Mouse (Mus musculus) adrenal gland (tissue): Measurements from ENCODE around the gene Rnf185.

Experiments
- intact Hi-C: fragments of 180-260 bp; cut with DNase I; formaldehyde crosslinking; loops from one replicate; pipeline ENCODE4 v1.15.1; 2025

Rnf185 gene

DNA sequence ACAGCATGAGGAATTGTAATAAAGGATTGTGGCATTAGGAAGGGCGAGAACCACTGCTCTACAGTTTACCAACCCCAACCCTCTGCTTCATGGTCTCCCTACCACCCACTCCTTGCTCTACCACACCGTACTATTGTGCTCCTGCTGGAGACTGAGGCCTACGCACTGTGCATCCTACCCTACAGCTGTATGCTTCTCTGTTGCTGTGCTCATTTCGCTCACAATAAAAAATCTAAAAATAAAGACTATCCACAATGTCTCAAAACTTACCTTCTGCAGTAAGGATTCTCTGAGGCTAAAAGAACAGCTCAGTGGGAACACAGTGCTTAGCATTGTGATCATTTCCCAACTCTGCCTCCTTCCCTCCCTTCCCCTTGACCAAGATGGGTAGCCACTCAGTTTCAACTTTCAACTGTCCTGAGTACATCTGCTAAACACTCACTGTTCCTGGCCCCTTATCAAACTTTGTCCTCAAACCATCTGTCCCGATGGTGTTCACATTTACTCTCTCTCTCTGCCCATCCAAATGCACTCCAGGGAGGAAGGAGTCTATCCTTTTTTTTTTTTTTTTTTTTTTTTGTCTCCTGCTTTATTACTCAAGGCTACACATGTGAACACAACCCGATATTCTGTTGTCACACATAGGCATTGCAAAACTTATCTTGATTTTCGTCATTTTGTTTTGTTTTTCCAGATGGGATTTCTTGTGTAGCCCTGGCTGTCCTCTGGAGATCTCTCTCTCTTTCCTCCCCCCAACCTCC, 47.7 kb downstream of the Rnf185 start:
- intact Hi-C loops = loop anchor here (5.0 kb wide), 2 partner anchors 48 to 57 kb away; partner anchors contain the start of gene Rnf185

DNA sequence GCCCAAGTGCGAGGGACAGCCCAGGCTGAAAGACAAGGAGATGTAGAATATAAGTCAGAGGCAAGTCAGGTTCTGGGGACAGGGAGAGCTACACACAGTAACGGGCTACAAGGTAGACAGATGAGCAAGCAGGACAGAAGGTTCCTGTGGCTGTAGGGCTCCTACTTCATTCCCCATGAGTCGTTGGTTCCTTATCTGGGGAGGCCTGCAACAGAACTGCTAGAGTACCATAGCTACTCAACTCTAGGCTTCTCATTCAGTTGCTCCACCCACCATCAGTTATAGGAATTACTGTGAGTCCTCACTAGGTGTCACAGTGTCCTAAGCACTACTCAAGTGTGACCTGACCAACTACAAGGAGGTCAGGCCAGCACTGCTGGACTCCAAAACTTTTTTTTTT, 49.1 kb downstream of the Rnf185 start:
- intact Hi-C loops = no loop called here

DNA sequence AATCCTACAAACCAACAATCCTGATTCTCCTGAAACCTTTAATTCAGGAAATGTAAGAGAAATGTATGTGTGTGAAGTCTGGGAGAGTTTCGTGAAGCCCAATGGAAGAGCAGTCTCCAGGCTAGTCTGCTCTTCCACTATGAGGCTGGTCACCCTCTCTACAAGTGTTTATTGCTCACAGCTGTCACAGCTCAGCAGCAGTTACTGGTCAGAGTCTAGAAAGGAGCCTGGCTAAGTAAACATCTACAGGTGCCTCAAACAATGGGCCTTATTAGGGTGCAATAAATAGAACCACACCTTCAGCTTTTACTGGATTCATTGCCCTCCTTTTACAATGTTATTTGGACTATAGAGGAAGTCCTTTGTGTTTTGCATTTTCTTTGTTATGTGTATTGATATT, 53.8 kb downstream of the Rnf185 start:
- intact Hi-C loops = no loop called here

DNA sequence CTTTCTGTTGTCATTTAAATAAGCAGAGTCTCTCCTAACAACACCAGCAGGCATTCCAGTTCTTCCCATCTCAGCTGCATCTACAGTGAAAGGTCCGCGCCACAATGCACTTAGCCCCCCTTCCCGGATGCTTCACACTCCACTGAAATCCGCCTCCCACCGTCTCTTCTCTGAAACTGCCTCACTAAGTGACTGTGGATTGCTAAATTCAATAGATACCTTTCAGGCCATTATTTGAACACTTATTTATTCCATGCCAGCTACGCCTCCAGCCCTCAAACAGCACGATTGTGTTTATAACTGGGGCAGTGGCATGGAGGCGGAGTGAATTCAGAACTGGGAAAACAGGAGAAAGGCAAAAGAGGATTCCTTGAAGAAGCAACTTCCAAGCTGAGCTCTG, 55.6 kb downstream of the Rnf185 start:
- intact Hi-C loops = no loop called here

DNA sequence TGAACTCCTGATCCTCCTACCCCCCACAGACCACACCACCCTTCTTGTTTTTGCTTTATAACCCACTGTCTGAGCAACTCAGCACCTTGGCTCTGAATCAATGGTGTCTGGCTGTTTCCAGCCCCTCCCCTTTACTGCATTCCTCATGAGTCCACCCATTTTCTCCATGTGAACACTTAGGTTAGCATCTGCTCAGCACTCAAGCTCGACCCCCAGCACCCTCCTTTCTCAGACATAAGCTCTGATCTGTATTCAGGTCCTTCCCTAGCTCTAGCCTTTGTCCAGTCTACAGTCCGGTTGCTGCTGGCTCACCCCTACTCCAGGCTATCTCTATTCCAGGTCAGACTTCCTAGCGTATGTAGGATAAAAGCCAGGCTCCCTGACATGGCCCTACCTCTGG, 56.1 kb downstream of the Rnf185 start:
- intact Hi-C loops = no loop called here

DNA sequence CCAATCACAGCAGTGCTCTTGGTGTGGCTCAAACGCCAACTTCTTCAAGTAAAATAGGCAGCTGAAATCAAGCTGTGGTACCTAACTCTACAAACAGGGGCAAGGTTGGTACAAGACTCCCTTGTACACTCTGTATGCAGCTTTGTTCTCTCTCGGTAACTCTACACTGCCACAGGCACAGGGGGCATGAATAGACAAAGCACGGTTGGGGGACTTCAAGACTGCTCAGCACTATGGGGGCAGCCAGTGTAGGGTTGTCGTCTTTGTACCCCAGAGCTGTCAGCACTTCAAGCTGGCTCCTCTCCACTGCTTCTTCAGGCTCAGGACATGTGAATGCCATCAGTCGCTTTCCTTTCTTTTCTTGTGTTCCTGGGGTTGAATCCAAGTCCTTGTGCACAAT, 57.6 kb downstream of the Rnf185 start:
- intact Hi-C loops = no loop called here

DNA sequence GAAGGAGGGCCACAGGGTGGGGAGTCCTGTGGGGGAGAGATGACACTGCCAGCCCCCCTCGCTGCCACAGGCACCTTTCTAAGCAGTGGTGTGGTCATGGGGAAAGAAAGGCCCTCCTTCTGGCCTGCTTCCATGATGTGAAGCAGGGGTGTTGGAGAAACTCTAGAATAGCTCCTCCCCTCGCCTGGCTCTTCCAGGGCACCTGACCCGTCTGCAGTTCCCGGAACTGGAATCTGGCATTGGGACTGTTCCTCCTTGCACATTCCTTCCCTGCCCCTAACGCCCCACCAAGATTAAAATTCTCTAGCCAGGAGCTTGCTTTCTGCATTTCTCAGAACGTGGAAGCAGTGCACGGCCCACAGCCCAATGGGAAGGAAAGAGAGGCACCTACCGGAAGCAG, 59.6 kb downstream of the Rnf185 start:
- intact Hi-C loops = no loop called here

DNA sequence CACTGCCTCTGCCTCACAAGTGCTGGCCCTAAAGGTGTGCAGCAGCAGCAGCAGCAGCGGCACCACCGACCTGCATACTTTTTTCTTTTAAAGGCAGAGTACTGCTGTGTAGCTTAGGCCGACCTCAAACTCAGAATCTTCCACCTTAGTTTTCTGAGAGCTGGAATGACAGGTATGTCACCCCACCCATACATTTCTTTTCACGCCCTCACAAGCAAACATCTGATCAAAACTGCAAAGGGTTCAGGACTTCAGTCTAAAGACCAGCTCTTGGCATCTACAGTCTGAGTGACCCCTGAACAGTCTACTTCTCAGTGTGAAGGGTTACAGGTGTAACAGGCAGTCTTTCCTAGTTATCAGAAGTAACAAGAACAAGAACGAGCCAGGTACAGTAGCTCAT, 61.4 kb downstream of the Rnf185 start:
- intact Hi-C loops = no loop called here

DNA sequence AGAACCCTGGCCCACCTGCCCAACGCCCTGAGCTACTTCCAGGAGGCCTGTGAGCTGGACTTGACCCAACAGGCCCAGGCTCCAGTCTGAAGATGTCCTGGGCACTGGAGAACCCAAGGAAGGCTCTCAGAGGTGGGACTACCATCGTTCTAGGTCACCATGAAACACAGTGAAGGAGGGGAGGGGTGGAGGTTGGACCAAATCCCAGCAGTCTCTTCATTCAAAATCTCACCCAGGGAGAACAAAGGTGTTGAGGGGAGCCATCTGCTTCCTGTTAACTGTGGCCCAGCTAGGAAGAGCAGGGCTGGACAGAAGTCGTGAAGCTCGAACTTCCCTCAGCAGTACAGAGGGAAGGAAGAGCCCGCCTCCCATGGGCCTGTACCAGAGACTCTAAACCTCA, 62.2 kb downstream of the Rnf185 start:
- intact Hi-C loops = loop anchor here (5.0 kb wide), 1 partner anchor 122 kb away; the partner anchor contains the start of gene Selenom

DNA sequence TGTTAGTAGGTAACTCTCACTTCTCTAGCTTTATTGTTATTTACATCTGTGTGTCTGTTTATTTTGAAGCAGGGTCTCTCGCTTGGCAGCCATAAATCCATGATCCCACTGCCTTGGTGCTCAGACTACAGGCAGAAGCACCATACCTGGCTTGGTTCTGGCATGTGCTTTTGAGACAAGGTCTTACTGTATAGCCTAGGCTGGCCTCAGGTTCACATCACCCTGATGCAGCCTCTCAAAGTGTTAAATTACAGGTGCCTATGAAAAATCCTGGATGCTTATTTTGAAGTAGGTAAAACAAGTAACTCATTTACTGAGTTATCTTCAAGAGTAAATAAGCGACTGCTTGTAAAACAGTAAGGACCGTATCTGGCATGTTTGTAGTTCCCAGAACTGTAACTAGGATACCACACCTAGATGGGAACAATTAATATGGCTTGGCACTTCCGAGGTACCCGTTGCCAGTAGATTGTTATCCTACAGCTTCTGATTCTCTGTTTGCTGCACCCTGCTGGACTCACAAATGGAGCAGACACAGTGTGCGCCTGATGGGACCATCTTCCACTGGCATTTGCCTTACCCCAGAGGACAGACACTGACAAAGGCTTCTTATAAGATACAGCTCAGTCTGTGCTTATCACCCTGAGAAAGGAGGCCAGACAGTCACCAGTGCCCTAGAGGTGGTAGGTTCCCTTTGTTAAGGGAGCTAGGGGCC, 64.5 kb downstream of the Rnf185 start:
- intact Hi-C loops = loop anchor here (2.0 to 5.0 kb wide), 2 partner anchors 21 to 125 kb away; partner anchors contain the start of genes Limk2 and Selenom

DNA sequence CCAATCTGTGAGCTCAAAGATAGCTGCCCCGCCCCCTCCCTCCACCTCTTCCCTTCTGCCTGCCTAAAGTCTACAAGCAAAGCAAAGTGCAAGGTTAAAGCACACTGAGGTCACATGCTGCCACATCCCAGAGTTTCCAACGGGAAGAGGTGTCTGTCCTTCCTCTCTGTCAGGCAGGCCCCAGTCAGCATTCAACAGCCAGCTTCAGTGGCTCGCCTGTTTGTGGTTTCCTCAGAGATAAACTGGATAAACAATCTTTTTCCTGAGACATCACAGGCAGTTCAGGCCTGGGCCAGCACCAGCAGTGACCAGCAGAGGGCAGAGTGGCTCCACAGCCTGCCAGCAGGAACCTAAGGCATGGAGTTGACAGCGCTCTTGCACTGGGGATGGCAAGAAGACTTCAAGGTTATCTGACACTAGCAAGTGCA, 65.2 kb downstream of the Rnf185 start:
- intact Hi-C loops = loop anchor here (2.0 to 5.0 kb wide), 2 partner anchors 22 to 125 kb away; partner anchors contain the start of genes Limk2 and Selenom

DNA sequence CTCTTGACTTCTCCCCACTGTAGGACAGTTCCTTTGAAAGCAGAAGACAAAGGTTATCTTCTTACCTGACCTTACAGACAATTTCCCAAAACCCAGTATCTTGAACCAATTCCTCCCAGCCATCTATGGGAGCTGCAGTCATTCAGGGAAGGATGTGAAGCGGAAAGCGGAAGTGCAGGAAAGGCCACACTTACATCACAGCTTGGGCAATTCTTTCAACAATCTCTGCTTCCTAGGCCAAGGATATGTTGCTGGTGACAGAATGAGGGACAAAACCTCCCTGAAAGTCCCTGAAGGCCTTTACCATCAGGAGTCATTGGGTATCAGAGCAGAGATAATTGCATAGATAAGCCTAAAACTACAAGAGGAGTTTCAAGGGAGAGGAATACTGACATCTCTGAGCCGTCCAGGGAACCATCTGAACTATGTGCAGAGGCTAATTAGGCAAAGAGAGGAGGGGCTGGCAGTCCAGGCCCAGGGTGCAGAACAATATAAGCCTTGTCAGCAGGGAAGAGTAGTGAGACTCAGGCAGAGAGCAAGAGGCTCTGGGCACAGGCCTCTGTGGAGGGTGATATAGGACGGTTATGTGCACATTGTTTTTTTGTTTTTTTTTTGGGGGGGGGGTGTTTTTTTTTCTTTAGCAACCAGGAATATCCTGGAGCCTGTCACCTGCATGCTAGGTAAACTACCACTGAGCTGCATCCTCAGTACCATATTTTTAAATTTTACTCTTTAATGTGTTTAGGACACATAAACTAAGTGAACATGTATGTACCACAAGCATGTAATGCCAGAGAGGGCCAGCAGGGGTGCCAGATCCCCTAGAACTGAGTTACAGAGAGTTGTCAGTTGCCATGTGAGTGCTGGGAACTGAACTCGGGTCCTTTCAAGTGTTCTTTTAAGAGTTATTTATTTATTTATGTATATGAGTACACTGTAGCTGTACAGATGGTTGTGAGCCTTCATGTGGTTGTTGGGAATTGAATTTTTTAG, 69.3 kb downstream of the Rnf185 start:
- intact Hi-C loops = no loop called here

DNA sequence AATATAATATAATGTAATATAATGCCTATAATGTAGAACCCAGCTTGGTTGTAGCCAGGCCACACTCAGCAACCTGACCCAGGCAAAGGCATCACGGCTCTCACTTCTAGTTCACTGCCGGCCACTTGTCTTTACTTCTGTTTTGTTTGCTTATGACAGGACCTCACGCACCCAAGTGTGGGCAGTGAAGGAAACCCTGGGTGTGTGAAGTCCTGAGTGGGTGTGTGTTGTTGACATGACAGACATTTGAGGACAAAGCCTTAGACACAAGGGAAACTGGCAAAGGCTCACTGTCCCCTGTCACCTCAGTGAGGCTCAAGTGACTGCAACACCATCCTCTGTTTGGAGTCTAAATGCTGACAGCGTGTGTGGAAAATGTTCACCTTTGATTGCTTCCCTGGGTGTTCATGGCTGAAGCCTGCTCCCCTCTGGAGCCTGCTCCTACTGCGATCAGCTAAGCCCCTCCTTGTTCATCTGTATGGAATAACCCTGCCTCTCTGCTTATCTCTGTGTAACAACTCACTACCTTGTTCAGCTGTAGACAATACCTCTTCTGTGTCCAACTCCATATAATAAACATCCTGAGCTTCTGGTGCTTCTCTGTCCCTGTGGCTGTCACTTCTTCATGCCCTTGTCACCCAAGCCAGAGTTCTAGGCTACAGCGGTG, 70.9 kb downstream of the Rnf185 start:
- intact Hi-C loops = no loop called here

DNA sequence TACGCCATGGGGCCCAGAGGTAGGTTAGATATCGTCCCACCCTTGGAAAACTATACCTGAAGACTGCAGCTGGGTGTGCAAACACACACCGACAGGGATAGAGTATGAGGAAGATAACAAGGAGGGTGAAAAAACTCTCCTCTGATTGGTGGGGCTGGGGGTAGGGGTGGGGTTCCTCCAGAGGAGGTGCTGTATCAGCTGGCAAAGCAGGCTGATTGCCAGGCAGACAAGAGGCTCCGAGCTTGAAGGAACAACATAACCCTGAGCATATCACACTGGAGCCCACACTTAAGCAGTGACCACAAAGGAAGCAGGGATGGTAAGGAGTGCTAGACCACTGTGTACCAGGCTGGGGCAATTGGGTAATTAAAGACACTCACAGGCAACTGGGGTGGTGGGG, 72.7 kb downstream of the Rnf185 start:
- intact Hi-C loops = no loop called here

DNA sequence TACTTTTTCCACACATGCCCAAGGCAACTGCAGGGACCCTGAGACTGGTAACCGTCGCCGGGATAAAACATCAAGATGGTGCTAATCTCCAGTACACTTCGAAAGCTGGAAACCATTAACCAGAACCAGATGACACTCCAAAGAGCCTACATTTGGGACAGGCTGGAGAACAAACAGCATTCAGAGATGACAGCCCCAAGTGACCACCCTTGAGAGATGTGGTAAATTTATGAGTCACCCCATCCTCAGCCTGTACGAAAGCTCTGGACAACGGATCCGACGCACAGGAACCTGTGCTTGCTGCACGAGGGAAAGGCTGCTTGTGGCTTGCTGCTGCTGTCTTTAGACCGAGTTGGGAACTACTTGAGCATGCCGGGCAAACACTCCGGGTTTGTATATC, 77.4 kb downstream of the Rnf185 start:
- intact Hi-C loops = no loop called here

DNA sequence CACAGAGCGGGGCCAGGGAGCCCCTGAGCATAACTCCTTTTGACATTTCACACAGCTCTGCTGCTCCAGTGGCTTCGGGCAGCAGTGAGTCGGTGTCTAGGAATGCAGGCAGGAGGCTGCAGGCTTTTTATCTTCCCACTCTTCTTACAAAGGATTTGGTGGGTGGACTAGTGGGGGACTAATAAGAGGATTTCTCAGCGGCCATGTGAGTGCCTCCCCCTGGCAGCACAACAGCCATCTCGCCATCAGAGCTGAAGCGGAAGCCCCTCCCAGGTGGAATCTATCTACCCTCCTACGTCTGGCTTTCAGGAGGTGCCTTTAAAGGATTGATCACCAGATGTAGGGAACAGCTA, 77.9 kb downstream of the Rnf185 start:
- intact Hi-C loops = no loop called here

DNA sequence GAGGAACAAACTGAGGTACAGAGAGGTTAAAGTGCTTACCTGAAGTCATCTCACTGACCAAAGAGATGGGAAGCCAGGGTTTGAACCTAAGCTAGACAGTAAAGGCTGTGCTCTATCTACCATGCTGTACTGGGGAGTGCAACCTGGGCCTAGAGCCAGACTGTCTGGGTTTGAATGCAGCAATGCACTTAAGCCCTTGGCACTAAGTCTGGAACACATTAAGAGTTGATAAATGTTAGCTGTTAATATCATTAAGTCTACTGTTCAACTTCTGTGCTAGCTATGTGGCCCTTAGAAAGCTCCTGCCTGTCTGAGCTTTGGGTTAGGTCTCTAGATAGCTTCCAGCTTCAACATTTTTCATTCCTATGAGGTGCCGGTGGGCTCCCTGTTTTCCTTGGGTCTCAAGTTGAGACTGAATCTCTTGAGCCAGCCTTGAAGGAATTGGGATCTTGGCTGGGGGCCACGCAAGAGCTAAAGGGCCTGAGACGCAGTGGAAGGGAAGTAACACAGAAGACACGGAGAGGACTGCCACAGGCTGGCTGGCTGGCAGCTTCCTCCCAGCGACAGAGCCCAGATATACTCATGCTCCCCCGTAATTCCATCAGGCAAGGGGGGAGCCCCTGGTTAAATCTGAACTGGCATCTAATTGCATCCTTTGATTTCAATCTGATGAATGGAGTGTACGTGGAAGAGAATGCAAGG, 78.4 kb downstream of the Rnf185 start:
- intact Hi-C loops = no loop called here

DNA sequence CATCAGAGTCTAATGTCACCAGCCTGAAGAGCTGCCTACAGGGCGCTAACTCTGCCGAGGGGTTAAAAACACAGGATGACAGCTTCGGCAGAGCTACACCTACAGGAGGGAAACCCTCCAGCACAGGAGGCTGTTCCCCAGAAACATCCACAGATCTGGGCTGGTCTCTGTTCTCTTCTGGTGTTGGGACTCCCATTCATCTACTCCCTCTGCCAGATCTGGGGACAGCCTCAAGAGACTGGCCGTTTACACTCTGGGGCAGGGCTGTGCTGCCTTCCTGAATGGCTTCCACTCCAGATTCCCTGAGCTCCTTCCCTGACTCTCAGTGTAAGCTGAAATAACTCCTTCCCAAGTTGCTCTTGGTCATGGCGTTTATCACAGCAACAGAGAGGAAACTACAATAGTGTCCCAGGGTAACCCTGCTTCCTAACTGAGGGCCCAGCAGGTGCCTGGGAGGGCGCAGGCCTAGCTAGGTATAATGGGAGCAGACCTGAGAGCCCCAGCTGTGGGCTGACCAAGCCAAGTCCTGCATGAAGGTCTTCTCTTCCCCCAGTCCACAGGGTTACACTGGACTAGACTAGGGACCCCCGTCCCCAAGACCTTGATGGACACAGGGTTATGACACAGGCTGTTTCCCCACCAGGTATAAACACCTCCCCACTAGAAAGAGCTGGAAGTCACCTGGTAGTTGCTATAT, 80.4 kb downstream of the Rnf185 start:
- intact Hi-C loops = no loop called here

DNA sequence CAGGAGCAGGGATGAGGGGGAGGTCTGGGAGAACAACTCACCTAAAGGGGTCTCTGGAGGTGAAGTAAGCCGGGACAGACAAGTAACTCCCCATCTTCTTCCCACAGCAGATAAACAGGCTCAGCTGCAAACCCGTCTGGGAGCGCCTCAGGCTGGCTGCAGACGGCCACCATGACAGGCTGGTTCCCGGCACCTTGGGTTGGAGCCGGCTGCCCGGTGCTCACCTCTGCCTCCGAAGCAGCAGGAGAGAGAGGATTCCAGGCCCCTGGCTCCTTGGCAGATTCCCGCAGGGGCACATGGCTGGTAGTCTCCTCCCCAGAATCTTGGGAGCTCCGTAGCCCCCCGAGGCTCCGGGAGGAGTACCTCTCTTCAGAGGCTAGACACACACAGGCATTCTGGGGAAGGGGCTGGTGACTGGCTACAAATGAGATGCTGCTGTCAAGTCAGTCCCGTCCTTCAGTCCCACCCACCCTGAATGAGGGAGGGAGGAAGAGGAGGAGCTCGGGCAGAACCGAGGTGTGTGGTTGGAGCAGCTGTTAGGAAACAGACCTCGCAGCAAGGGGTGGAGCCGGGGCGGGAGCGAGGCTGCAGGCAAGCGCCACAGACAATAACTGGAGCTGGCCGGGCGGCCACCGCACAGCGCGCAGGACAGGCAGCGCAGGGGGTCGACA, 81.1 kb downstream of the Rnf185 start:
- intact Hi-C loops = no loop called here
